8 mouse cellular contexts compared by ENCODE assay signal in the genomic region with DNA sequence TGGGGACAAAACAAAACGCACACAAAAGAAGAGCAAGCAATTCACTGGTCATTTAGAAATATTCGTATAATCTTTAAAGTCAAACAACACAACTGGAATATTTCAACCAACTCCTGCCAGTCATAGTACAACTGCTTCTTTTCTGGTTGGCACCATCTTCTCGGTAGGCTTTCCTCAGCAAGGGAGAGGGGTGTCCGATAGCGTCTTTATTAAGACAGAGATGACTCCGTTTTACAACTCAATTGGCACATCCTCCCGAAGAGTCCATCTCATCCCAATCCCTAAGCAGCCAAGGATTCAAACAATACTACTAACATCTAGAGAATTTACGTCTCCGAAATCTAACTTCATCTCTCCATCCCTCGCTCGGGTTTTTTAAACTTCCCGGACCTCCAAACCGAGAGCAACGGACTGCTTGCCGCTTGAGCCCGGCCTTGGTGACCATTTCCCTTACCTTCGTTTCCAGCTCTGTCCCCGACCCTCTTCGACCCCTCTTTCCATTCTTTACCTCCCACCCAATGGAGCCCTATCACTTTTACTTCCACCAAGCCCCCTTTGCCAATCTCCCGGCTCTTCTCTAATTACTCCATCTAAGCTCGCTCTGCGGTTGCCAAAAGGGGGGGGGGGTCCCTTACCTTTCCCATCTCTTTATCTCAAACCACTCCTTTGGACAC. TPM values are rescaled to one million over a fixed set of nuclear protein-coding genes. Genes with fewer than 3 reads are reported as not detected.
DNase-seq lines count a peak whose midpoint lies in the region; ATAC-seq and TF ChIP-seq lines count a peak whose summit lies in the region.

No protein-coding gene starts in this region.

- peak overlapping the region; percentile 76 for H3K27ac ChIP-seq in lung, postnatal 0 days (ENCODE audit: low read length)
- no peak overlapping the region for H3K27ac ChIP-seq in intestine, postnatal 0 days (ENCODE audit: low read depth, low read length)
- peak overlapping the region; percentile 42; the same call in 1 of the 2 replicates for H3K27ac ChIP-seq in neural tube, embryonic 12.5 days

- peak; percentile 17 to 64 for DNase-seq in adrenal gland, adult (ENCODE audit: inconsistent age in 2 of 2, low spot score in 1 of 2)
- no peak for DNase-seq in adrenal gland, adult 8-10 months
- no peak for DNase-seq in lung, postnatal 0 days (ENCODE audit: low spot score)
- no peak for DNase-seq in lung, postnatal 36 days
- DNase-seq in gastrocnemius, postnatal 10 days = no peak
- no peak for DNase-seq in frontal cortex, postnatal 10 days (ENCODE audit: low spot score in 2 of 2)

- ATAC-seq in lung, postnatal 0 days = no peak
- ATAC-seq in intestine, postnatal 0 days = no peak
- ATAC-seq in neural tube, embryonic 12.5 days (ENCODE audit: low FRiP score, low read depth) = no peak; the same call in 1 of the 2 replicates

- peak overlapping the region; percentile 86 for H3K4me3 ChIP-seq in lung, postnatal 0 days (ENCODE audit: low read depth, low read length)
- H3K4me3 ChIP-seq in intestine, postnatal 0 days (ENCODE audit: low read depth, low read length) = peak overlapping the region; percentile 73
- H3K4me3 ChIP-seq in neural tube, embryonic 12.5 days = peak overlapping the region; percentile 65

- TF ChIP-seq EP300 in lung, postnatal 0 days (IDR thresholded peaks at IDR 0.05) = no peak

- peak overlapping the region; percentile 57 for H3K9ac ChIP-seq in lung, postnatal 0 days (replicated peaks; ENCODE audit: low read depth)
- peak overlapping the region; percentile 62 for H3K9ac ChIP-seq in intestine, postnatal 0 days (ENCODE audit: low read depth, low read length)
- peak overlapping the region; percentile 69 for H3K9ac ChIP-seq in neural tube, embryonic 12.5 days

- 2% methylated on average over 22 of the region's 22 CpGs for WGBS in lung, postnatal 0 days
- WGBS in intestine, postnatal 0 days = 2% methylated on average over 22 of the region's 22 CpGs
- WGBS in neural tube, embryonic 12.5 days = under 1% methylated on average over 22 of the region's 22 CpGs

- H3K9me3 ChIP-seq in lung, postnatal 0 days (ENCODE audit: low read length) = no peaks in the 10 kb centered on the region
- H3K9me3 ChIP-seq in intestine, postnatal 0 days (ENCODE audit: control insufficient read depth) = no peaks in the 10 kb centered on the region
- H3K9me3 ChIP-seq in neural tube, embryonic 12.5 days = no peaks in the 10 kb centered on the region

- peaks cover 12% of the 10 kb centered on the region for H3K4me1 ChIP-seq in lung, postnatal 0 days (ENCODE audit: insufficient read depth, low read depth, low read length)
- H3K4me1 ChIP-seq in intestine, postnatal 0 days (replicated peaks; ENCODE audit: control insufficient read depth, insufficient read depth, low read length) = peaks cover 16% of the 10 kb centered on the region
- peaks cover 39% of the 10 kb centered on the region for H3K4me1 ChIP-seq in neural tube, embryonic 12.5 days

- H3K4me2 ChIP-seq in lung, postnatal 0 days (replicated peaks; ENCODE audit: low read depth, low read length) = peak overlapping the region; percentile 86
- H3K4me2 ChIP-seq in intestine, postnatal 0 days (replicated peaks; ENCODE audit: low read depth) = peak overlapping the region; percentile 83
- peak overlapping the region; percentile 72 for H3K4me2 ChIP-seq in neural tube, embryonic 12.5 days (replicated peaks)

- TF ChIP-seq CTCF in lung, postnatal 0 days (IDR thresholded peaks at IDR 0.05) = no peak
- no peak for TF ChIP-seq CTCF in intestine, postnatal 0 days (IDR thresholded peaks at IDR 0.05; ENCODE audit: low read depth)

- 0 out of 2 replicates have a peak, but pooled peaks cover 4% of the 10 kb centered on the region for H3K36me3 ChIP-seq in lung, postnatal 0 days (ENCODE audit: insufficient read depth, low read length)
- peaks cover 7% of the 10 kb centered on the region; the same call in 1 of the 2 replicates for H3K36me3 ChIP-seq in intestine, postnatal 0 days (ENCODE audit: control insufficient read depth, insufficient read depth)
- peaks cover 3% of the 10 kb centered on the region; the same call in 1 of the 2 replicates for H3K36me3 ChIP-seq in neural tube, embryonic 12.5 days

- H3K27me3 ChIP-seq in lung, postnatal 0 days (replicated peaks; ENCODE audit: insufficient read depth, low read length) = no peaks in the 10 kb centered on the region
- no peaks in the 10 kb centered on the region for H3K27me3 ChIP-seq in intestine, postnatal 0 days (replicated peaks; ENCODE audit: control insufficient read depth, insufficient read depth, low read length)
- H3K27me3 ChIP-seq in neural tube, embryonic 12.5 days (replicated peaks) = no peaks in the 10 kb centered on the region

RNA-seq across cellular contexts. Expression of a gene that starts 0.6 kb away (rescaled TPM):
- 1 to 10 TPM; 4.6 to 9.8 (median 8.4) TPM for total RNA-seq in adrenal gland, adult 8-10 months (2022)
- 5.8 and 6.2 TPM in 2 replicates for polyA plus RNA-seq in lung, postnatal 0 days (2015; fragmentation: Nextera tagmentation; extraction: Ambion mirVana)
- 5.2 and 5.4 TPM in 2 replicates for polyA plus RNA-seq in intestine, postnatal 0 days (2015; fragmentation: Nextera tagmentation; extraction: Ambion mirVana)
- polyA plus RNA-seq in neural tube, embryonic 12.5 days (2016; fragmentation: Nextera tagmentation; extraction: Ambion mirVana) = 19.5 and 21.0 TPM in 2 replicates
- total RNA-seq in gastrocnemius, postnatal 10 days (2021) = 1 to 10 TPM; 1.6 to 3.3 TPM

Comparison
In these comparisons a context has a peak if more than half of its experiments do, and no peak if none do; other contexts are left out.
1. DNase-seq: peak in adrenal gland, adult (2 of 2); none in adrenal gland, adult 8-10 months (single experiment), lung, postnatal 0 days (single experiment), lung, postnatal 36 days (single experiment), gastrocnemius, postnatal 10 days (single experiment) and frontal cortex, postnatal 10 days (0 of 2).
2. Peak in every context shown above with its lines, with median percentiles within 50 percentile points of each other: H3K4me2 ChIP-seq, H3K4me3 ChIP-seq and H3K9ac ChIP-seq.